Mouse (Mus musculus) thymus, postnatal 36 days (tissue): ENCODE results near the gene Slmap.
"Not testable (repeated sequence)": the region's sequence is repeated elsewhere in the genome, so short reads cannot be mapped to it uniquely, and the experiment has no call there.

Experiments
- DNase-seq, 2 experiments: peaks; one replicate each; pipeline ENCODE4 v3.0.0; 2022; ENCODE audit warnings: mixed read lengths in 2 of 2

Slmap gene

GRCm38 (mm10) chr14:26388961-26389360, 145.8 kb downstream of the Slmap start:
- not testable (repeated sequence) for DNase-seq

GRCm38 (mm10) chr14:26386999-26387398, 147.7 kb downstream of the Slmap start:
- not testable (repeated sequence) for DNase-seq

- DNase-seq, result not testable (repeated sequence)
Observed at GRCm38 (mm10) chr14:26385659-26386058, 149.1 kb downstream of the Slmap start.

- no peak for DNase-seq
Observed at GRCm38 (mm10) chr14:26379071-26379470, 155.7 kb downstream of the Slmap start.

- DNase-seq, result peak; percentile 31 to 54
Observed at GRCm38 (mm10) chr14:26376652-26377051, 158.1 kb downstream of the Slmap start.
